Mouse (Mus musculus) cerebellum, adult 2 months (tissue): ENCODE measurements around the gene Ank3. TPM values are rescaled to one million over a fixed set of nuclear protein-coding genes. Genes with fewer than 3 reads are reported as not detected.

Source experiments
- DNase-seq, 2 experiments: peaks; one replicate each; pipeline ENCODE4 v3.0.0; 2021
- H3K27ac ChIP-seq: fragments of 200-500 bp; 2 replicates; pipeline ENCODE4 v1.5.1; 2012; ENCODE audit warnings: low read length, control low read depth, inconsistent platforms; ENCODE audit not compliant: insufficient read depth
- H3K27me3 ChIP-seq: fragments of 200-500 bp; 2 replicates; pipeline ENCODE4 v1.6.1; 2012; ENCODE audit warnings: inconsistent platforms, mild to moderate bottlenecking, low read length, moderate library complexity; ENCODE audit not compliant: control insufficient read depth, insufficient read depth
- H3K4me1 ChIP-seq: fragments of 200-500 bp; 2 replicates; pipeline ENCODE4 v1.6.1; 2011; ENCODE audit warnings: low read length; ENCODE audit not compliant: control insufficient read depth, insufficient read depth
- H3K4me3 ChIP-seq: fragments of 200-500 bp; replicated peaks from 2 replicates; pipeline ENCODE3; 2011; ENCODE audit warnings: mild to moderate bottlenecking, low read depth, low read length, control low read depth; ENCODE audit not compliant: insufficient read depth
- CTCF ChIP-seq: fragments of 200-500 bp; IDR thresholded peaks from 2 replicates; pipeline ENCODE4 v1.5.1; 2011; ENCODE audit warnings: low read depth, mild to moderate bottlenecking, control low read depth, low read length, moderate library complexity, borderline replicate concordance; ENCODE audit not compliant: insufficient read depth
- POLR2A ChIP-seq: fragments of 200-500 bp; IDR thresholded peaks from 2 replicates; pipeline ENCODE4 v1.6.1; 2011; ENCODE audit warnings: low read length, control low read depth, borderline replicate concordance; ENCODE audit not compliant: insufficient read depth
- WGBS: fragments of 180-500 bp; shearing (Covaris S2); methylation state at CpG from one replicate; pipeline ENCODE4 v1.1.7; 2018; 5-methylcytosine and 5-hydroxymethylcytosine counted together
- polyA plus RNA-seq: library from polyadenylated mRNA; depleted of rRNA; stranded (reverse); fragments of >200 nt; gene quantifications from 2 replicates; pipeline ENCODE4 v1.2.3, GENCODE M21; 2012

Gene Ank3
- polyA plus RNA-seq, 1 experiment = 239 TPM

- Histone ChIP-seq H3K27me3 (no peaks in the 10 kb centered on the region), H3K4me1 (peaks cover 8% of the 10 kb centered on the region), H3K27ac (no peak overlapping the region), H3K4me3 (no peak overlapping the region)
- WGBS = 66% methylated on average over 11 of the region's 11 CpGs
- TF ChIP-seq POLR2A (no peak), CTCF (no peak)
- no peak for DNase-seq
These were observed 491.9 kb downstream of the Ank3 start for GRCm38 (mm10) chr10:69890389-69890985.

- Histone ChIP-seq H3K27me3 (no peaks in the 10 kb centered on the region), H3K4me3 (no peak overlapping the region), H3K4me1 (peaks cover 8% of the 10 kb centered on the region), H3K27ac (no peak overlapping the region)
- 44% methylated on average over 18 of the region's 18 CpGs for WGBS
- DNase-seq = peak; percentile 48 to 65
- TF ChIP-seq POLR2A (no peak), CTCF (no peak)
These were observed 493.6 kb downstream of the Ank3 start for GRCm38 (mm10) chr10:69892162-69892561.

GRCm38 (mm10) chr10:69895606-69896005, 497.0 kb downstream of the Ank3 start:
- 64% methylated on average over 9 of the region's 9 CpGs for WGBS
- H3K4me3 ChIP-seq = no peak overlapping the region
- no peak for TF ChIP-seq POLR2A
- no peak for TF ChIP-seq CTCF
- H3K4me1 ChIP-seq = peaks cover 4% of the 10 kb centered on the region
- no peak overlapping the region for H3K27ac ChIP-seq
- no peaks in the 10 kb centered on the region for H3K27me3 ChIP-seq
- DNase-seq = no peak

GRCm38 (mm10) chr10:69897927-69898326, 499.4 kb downstream of the Ank3 start:
- no peak overlapping the region for H3K27ac ChIP-seq

GRCm38 (mm10) chr10:69898821-69899220, 500.2 kb downstream of the Ank3 start:
- whole genome bisulfite sequencing = 88% methylated on average over 8 of the region's 8 CpGs
- Histone ChIP-seq H3K4me1 (no peaks in the 10 kb centered on the region), H3K27ac (no peak overlapping the region), H3K27me3 (no peaks in the 10 kb centered on the region), H3K4me3 (no peak overlapping the region)
- TF ChIP-seq POLR2A (no peak), CTCF (no peak)
- DNase-seq = no peak

More at GRCm38 (mm10) chr10:69897927-69898326, 499.4 kb downstream of the Ank3 start:
- TF ChIP-seq POLR2A (no peak), CTCF (no peak)
- H3K4me1 ChIP-seq = no peaks in the 10 kb centered on the region
- no peak for DNase-seq
- no peak overlapping the region for H3K4me3 ChIP-seq
- no peaks in the 10 kb centered on the region for H3K27me3 ChIP-seq
- 61% methylated on average over 5 of the region's 5 CpGs for WGBS

- DNase-seq = no peak
- H3K27ac ChIP-seq = no peak overlapping the region
These were observed 501.2 kb downstream of the Ank3 start for GRCm38 (mm10) chr10:69899788-69900187.

GRCm38 (mm10) chr10:69902024-69902423, 503.5 kb downstream of the Ank3 start:
- WGBS = 91% methylated on average over 6 of the region's 6 CpGs

More at GRCm38 (mm10) chr10:69899788-69900187, 501.2 kb downstream of the Ank3 start:
- TF ChIP-seq CTCF (no peak), POLR2A (no peak)
- 88% methylated on average over 3 of the region's 3 CpGs for WGBS
- Histone ChIP-seq H3K27me3 (no peaks in the 10 kb centered on the region), H3K4me1 (no peaks in the 10 kb centered on the region), H3K4me3 (no peak overlapping the region)

GRCm38 (mm10) chr10:69904321-69904720, 505.7 kb downstream of the Ank3 start:
- no peak for TF ChIP-seq CTCF
- no peak for TF ChIP-seq POLR2A
- WGBS = 75% methylated on average over 10 of the region's 10 CpGs
- no peaks in the 10 kb centered on the region for H3K4me1 ChIP-seq
- H3K27me3 ChIP-seq = no peaks in the 10 kb centered on the region
- no peak overlapping the region for H3K4me3 ChIP-seq
- DNase-seq = no peak
- H3K27ac ChIP-seq = no peak overlapping the region

More at GRCm38 (mm10) chr10:69902024-69902423, 503.5 kb downstream of the Ank3 start:
- TF ChIP-seq CTCF (no peak), POLR2A (no peak)
- Histone ChIP-seq H3K27me3 (no peaks in the 10 kb centered on the region), H3K4me3 (no peak overlapping the region), H3K27ac (no peak overlapping the region), H3K4me1 (no peaks in the 10 kb centered on the region)
- DNase-seq = no peak
